Mouse (Mus musculus) kidney, postnatal 0 days (tissue): ENCODE results near the gene Emc4. TPM values are rescaled to one million over a fixed set of nuclear protein-coding genes. Genes with fewer than 3 reads are reported as not detected.

Experiments used
- ATAC-seq: fragments of 200-750 bp; cut with Nextera tagmentation; replicated peaks from 2 replicates; pipeline ENCODE4 v1.8.0; 2017; ENCODE audit warnings: low read depth, moderate number of reproducible peaks, moderate TSS enrichment, moderate library complexity; ENCODE audit not compliant: low FRiP score
- DNase-seq: peaks from one replicate; pipeline ENCODE4 v3.0.0-alpha.2; 2016; ENCODE audit warnings: low spot score
- H3K27ac ChIP-seq: fragments of 300-500 bp; sonication (generic); 2 replicates; pipeline ENCODE4 v1.5.1; 2014; ENCODE audit warnings: mild to moderate bottlenecking
- H3K27me3 ChIP-seq: fragments of 300-500 bp; sonication (generic); 2 replicates; pipeline ENCODE4 v1.6.1; 2014; ENCODE audit warnings: low read length, mixed read lengths; ENCODE audit not compliant: insufficient read depth
- H3K36me3 ChIP-seq: fragments of 300-500 bp; sonication (generic); 2 replicates; pipeline ENCODE4 v1.6.1; 2014; ENCODE audit warnings: low read length, mixed read lengths; ENCODE audit not compliant: insufficient read depth
- H3K4me1 ChIP-seq: fragments of 300-500 bp; sonication (generic); replicated peaks from 2 replicates; pipeline ENCODE4 v1.6.1; 2014; ENCODE audit warnings: antibody characterized with exemption, low read length, mixed read lengths; ENCODE audit not compliant: insufficient read depth
- H3K4me2 ChIP-seq: fragments of 300-500 bp; sonication (generic); 2 replicates; pipeline ENCODE4 v1.6.1; 2014; ENCODE audit warnings: mild to moderate bottlenecking, low read length, moderate library complexity, mixed read lengths
- H3K4me3 ChIP-seq: fragments of 300-500 bp; sonication (generic); replicated peaks from 2 replicates; pipeline ENCODE4 v1.5.1; 2014; ENCODE audit warnings: low read depth, low read length
- H3K9ac ChIP-seq: fragments of 300-500 bp; sonication (generic); 2 replicates; pipeline ENCODE4 v1.6.1; 2014; ENCODE audit warnings: low read depth, low read length
- H3K9me3 ChIP-seq: fragments of 300-500 bp; sonication (generic); replicated peaks from 2 replicates; pipeline ENCODE4 v1.6.1; 2016; ENCODE audit warnings: low read length, inconsistent platforms, mixed read lengths
- CTCF ChIP-seq: IDR thresholded peaks from 2 replicates; pipeline ENCODE4 v1.5.1; 2016; ENCODE audit warnings: antibody characterized with exemption, low read depth, mild to moderate bottlenecking, moderate library complexity
- WGBS: fragments of 180-500 bp; shearing (Covaris S2); extraction: QIAGEN DNeasy Blood & Tissue Kit; methylation state at CpG from one replicate; pipeline ENCODE4 v1.1.7; 2014; 5-methylcytosine and 5-hydroxymethylcytosine counted together
- polyA plus RNA-seq: library from polyadenylated mRNA; unstranded; fragments of >200 nt; fragmentation: Nextera tagmentation; extraction: Ambion mirVana; gene quantifications from 2 replicates; pipeline ENCODE4 v1.2.1, GENCODE M21; 2015

Emc4 gene
- polyA plus RNA-seq, 1 experiment from 2014 or later, result 127 TPM

- H3K4me3 ChIP-seq, result no peak overlapping the region
- WGBS, result 86% methylated on average over 5 of the region's 5 CpGs
- no peak for ATAC-seq
These were observed 23.0 kb upstream of the Emc4 start for GRCm38 (mm10) chr2:112390843-112391242.

GRCm38 (mm10) chr2:112381219-112381618, 13.4 kb upstream of the Emc4 start:
- Histone ChIP-seq H3K27ac (no peak overlapping the region), H3K4me2 (no peak overlapping the region), H3K36me3 (no peaks in the 10 kb centered on the region), H3K9me3 (no peaks in the 10 kb centered on the region), H3K4me1 (peaks cover 12% of the 10 kb centered on the region; the same call in 1 of the 2 replicates), H3K9ac (no peak overlapping the region), H3K4me3 (no peak overlapping the region), H3K27me3 (no peaks in the 10 kb centered on the region)
- no peak for DNase-seq
- no peak for ATAC-seq
- TF ChIP-seq CTCF, result no peak
- WGBS, result 98% methylated on average over 1 of the region's 1 CpGs

More at GRCm38 (mm10) chr2:112390843-112391242, 23.0 kb upstream of the Emc4 start:
- H3K4me2 ChIP-seq, result no peak overlapping the region
- no peaks in the 10 kb centered on the region for H3K27me3 ChIP-seq
- H3K9me3 ChIP-seq, result no peaks in the 10 kb centered on the region
- DNase-seq, result no peak
- no peak overlapping the region for H3K9ac ChIP-seq
- TF ChIP-seq CTCF, result no peak
- H3K27ac ChIP-seq, result no peak overlapping the region
- H3K36me3 ChIP-seq, result no peaks in the 10 kb centered on the region
- H3K4me1 ChIP-seq, result 0 out of 2 replicates have a peak, but pooled peaks cover 6% of the 10 kb centered on the region

GRCm38 (mm10) chr2:112380131-112380530, 12.3 kb upstream of the Emc4 start:
- Histone ChIP-seq H3K4me2 (peak overlapping the region; percentile 80), H3K27me3 (no peaks in the 10 kb centered on the region), H3K27ac (no peak overlapping the region), H3K9ac (peak overlapping the region; percentile 95), H3K36me3 (no peaks in the 10 kb centered on the region), H3K4me3 (peak overlapping the region; percentile 98), H3K9me3 (no peaks in the 10 kb centered on the region), H3K4me1 (peaks cover 12% of the 10 kb centered on the region; the same call in 1 of the 2 replicates)
- whole genome bisulfite sequencing, result 20% methylated on average over 8 of the region's 8 CpGs
- DNase-seq (peak; percentile 16), ATAC-seq (no peak)
- no peak for TF ChIP-seq CTCF

GRCm38 (mm10) chr2:112378973-112379898, 11.4 kb upstream of the Emc4 start, which contains the start of gene Katnbl1:
Katnbl1 (plus strand) TSS chr2:112379211.
- H3K9ac ChIP-seq, result peak within 1 kb of the TSS; percentile 95
- ATAC-seq (peak; percentile 99), DNase-seq (peak; percentile 96)
- peak within 1 kb of the TSS; percentile 98 for H3K4me3 ChIP-seq
- peaks cover 12% of the 10 kb centered on the region; the same call in 1 of the 2 replicates for H3K4me1 ChIP-seq
- no peaks in the 10 kb centered on the region for H3K27me3 ChIP-seq
- H3K36me3 ChIP-seq, result no peaks in the 10 kb centered on the region
- H3K27ac ChIP-seq, result peak within 1 kb of the TSS; percentile 84
- peak; percentile 96 for TF ChIP-seq CTCF
- WGBS, result under 1% methylated on average over 72 of the region's 72 CpGs
- H3K9me3 ChIP-seq, result no peaks in the 10 kb centered on the region
- peak within 1 kb of the TSS; percentile 80 for H3K4me2 ChIP-seq

- no peaks in the 10 kb centered on the region for H3K9me3 ChIP-seq
- no peak for ATAC-seq
- WGBS, result 47% methylated on average over 5 of the region's 5 CpGs
- no peak for TF ChIP-seq CTCF
- H3K4me1 ChIP-seq, result no peaks in the 10 kb centered on the region
- no peak overlapping the region for H3K27ac ChIP-seq
- H3K36me3 ChIP-seq, result no peaks in the 10 kb centered on the region
- H3K4me3 ChIP-seq, result no peak overlapping the region
- H3K27me3 ChIP-seq, result no peaks in the 10 kb centered on the region
- H3K9ac ChIP-seq, result no peak overlapping the region
- DNase-seq, result no peak
- no peak overlapping the region for H3K4me2 ChIP-seq
These were observed 6.8 kb upstream of the Emc4 start for GRCm38 (mm10) chr2:112374610-112375009.

- no peak for ATAC-seq
- Histone ChIP-seq H3K4me1 (no peaks in the 10 kb centered on the region), H3K4me2 (no peak overlapping the region), H3K9ac (no peak overlapping the region), H3K4me3 (no peak overlapping the region), H3K36me3 (no peaks in the 10 kb centered on the region), H3K9me3 (no peaks in the 10 kb centered on the region), H3K27me3 (no peaks in the 10 kb centered on the region), H3K27ac (no peak overlapping the region)
- no peak for DNase-seq
- TF ChIP-seq CTCF, result no peak
- WGBS, result 64% methylated on average over 4 of the region's 4 CpGs
These were observed 5.3 kb upstream of the Emc4 start for GRCm38 (mm10) chr2:112373141-112373540.
